Mouse (Mus musculus): ENCODE results near the gene Bok.

Bok gene

GRCm38 (mm10) chr1:93691106-93691505, 5.6 kb downstream of the Bok start:
- DNase-seq, result no peak

DNA sequence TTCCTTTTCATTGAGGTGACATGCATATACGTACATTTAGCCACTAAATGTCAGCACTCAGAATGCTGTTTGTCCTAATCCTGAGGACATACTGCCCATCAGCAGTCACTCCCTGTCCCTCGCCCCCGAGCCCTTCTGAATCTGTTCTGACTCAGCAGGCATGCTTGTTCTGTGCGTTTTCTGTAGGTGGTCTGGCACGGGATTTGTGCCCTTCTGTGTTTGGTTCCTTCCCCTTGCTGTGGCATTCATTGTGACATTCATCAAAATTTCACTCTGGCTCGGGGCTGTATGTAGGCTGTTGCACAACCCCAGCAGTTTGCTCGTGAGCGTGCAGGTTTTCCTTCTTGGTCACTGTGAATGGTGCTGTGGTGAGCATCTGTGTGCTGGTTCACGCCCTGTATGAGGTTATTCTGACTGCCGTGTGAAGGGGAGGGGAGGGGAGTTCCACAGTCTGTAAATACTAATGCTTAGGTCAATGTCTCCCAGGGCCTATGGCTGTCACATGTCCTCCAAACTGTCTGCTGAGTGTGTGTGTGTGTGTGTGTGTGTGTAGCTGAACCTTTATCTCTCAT, 6.4 kb downstream of the Bok start:
- DNase-seq, result no peak

DNA sequence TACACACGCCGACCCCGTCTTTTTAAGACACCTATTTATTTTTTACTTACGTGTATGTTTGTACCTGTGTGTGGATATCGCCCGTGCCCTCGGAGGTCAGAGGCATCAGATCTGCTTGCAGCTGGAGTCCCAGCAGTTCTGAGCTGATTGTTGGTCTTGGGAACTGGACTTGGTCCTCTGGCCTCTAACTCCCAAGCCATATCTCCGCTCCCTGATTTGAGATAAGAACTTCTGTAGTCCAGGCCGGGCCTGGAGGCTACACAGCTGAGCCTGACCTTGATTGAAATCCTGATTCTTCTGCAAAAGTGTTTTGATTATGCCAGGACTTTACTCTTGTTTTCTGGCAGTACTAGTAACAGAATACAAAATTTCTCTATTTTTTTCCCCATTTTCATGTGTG, 7.3 kb downstream of the Bok start:
- DNase-seq, result no peak

- peak; percentile 39 to 49 for DNase-seq
These were observed 8.0 kb downstream of the Bok start for GRCm38 (mm10) chr1:93693502-93693901.

DNA sequence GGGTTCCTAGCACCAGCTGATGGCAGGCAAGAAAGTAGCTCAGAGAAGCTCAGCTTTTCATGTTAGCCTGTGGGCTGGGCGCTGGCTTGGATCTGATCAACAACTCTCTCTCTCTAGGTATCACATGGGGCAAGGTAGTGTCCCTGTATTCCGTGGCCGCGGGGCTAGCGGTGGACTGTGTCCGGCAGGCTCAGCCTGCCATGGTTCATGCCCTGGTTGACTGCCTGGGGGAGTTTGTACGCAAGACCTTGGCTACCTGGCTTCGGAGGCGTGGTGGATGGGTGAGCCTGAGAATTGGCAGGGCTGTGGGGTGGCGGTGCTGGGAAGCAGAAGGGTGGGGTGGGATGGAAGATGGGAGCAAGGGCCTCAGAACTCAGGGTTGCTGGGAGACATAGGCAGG, 8.5 kb downstream of the Bok start:
- DNase-seq, result peak; percentile 46 to 79

- DNase-seq, result peak; percentile 83
These were observed 9.5 kb downstream of the Bok start for GRCm38 (mm10) chr1:93694966-93695365.

DNA sequence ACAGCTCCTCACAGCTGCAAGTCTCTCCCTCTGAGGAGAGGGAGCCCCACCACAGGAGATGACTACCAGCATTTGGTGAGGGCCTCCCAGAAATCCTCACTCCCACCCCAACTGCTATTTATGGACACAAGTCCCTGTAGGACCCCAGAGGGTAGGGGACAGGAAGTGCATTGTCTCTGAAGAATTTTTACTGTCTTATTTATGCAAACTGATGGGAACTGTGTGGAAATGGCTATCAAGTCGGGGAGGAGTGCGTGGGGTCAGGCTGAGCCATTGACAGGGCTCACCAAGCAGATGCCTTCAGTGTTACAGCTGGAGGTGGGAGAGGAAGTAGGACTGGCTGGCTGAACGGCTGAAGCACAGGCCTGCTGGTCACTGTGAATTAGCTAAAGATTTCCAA, 11.9 kb downstream of the Bok start:
- DNase-seq, result peak; percentile 28 to 46

DNA sequence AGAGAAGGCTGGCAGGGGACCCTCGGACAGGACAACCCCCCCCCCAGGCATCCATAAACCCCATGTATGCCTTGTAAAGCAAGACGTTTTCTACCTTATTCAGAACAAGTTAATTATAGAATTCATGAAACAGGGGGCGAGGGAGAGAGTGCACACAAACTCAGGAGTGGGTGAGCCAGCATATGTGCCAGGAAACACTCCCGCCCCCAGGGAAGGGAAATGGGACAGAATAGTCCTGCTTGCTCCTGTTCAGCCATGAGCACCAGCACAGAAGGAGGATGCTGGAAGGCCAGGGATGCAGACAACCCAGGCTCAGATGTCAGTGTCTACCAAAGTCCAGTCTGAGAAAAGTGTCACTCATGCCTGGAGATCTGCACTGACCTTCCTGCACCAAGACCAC, 13.7 kb downstream of the Bok start:
- DNase-seq, result no peak

DNA sequence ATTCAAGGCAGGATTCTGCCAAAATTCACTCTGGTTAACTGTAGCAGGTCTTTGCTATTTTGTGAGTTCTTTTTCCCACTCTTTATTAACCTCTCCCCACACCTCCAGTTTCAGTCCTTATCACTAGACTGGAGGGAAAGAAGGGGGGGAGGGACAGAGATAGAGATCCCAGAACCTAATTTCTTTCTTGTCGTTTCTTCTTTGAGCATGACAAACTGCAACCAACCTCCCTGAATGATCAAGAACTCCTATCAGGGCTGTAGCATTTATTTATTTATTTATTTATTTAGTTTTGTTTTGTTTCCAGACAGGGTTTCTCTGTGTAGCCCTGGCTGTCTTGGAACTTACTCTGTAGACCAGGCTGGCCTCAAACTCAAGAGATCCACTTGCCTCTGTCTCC, 16.6 kb downstream of the Bok start:
- no peak for DNase-seq

DNA sequence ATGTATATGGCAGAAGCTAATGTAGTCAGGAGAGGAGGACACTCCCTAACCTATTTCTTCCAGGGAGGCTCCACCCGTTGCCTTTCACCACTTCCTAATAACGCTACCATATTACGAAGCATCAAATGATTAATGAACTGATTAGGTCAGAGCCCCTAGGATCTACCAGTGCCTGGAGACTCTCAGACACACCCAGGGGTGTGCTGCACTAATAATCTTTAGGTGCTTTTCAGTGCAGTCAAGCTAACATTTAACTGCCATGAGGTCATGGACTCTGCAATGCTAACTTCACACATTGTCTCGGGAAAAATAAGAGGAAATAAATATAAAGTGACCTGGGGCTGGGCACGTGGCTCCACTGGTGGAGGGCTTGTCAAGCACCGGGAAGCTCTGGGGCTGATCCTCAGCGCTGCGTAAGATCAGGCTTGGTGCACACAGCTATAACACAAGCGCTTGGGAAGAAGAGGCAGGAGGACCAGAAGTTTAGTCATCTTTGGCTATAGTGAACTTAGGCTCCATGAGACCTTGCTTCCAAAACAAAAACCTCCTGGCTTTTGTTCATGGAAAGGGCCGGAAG, 18.1 kb downstream of the Bok start:
- DNase-seq, result no peak

DNA sequence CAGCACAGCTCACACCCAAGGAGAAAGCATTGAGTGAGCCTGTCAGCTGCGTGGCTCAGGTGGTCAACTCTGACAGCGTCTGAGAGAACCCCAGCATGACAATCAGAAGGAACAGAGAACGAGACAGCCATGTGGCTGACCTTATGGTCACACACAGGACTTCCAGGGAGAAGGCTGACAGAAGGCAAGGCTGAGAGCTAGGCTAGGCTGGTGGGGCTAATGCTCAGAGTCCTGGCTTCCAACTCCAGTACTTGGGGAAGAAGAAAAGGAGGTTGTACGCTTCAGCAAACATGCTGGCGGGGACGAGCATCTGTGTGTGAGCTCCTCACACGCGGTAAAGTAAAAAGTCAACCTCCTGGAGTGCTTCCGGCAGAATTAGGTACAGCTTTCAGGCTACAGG, 18.9 kb downstream of the Bok start:
- no peak for DNase-seq

- no peak for DNase-seq
These were observed 19.9 kb downstream of the Bok start for GRCm38 (mm10) chr1:93705389-93705788.

GRCm38 (mm10) chr1:93716166-93716565, 30.7 kb downstream of the Bok start:
- DNase-seq, result no peak

DNA sequence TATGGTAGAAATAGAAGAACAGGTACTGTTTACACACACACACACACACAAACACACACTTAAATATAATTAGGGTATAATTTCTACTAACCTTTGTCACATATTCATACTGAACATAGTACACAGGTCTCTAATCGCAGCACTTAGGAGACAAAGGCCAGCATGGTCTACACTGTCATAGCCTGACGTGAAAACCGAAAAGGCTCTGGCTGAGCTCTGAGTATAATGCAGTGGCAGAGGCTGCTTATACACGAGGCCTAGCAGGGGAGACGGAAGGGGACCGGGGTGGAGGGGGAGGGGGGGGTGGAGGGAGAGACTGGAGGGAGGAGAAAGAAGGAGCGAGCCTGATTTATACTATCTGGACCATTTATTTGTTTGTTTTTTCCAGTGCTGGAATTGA, 36.1 kb downstream of the Bok start:
- no peak for DNase-seq

DNA sequence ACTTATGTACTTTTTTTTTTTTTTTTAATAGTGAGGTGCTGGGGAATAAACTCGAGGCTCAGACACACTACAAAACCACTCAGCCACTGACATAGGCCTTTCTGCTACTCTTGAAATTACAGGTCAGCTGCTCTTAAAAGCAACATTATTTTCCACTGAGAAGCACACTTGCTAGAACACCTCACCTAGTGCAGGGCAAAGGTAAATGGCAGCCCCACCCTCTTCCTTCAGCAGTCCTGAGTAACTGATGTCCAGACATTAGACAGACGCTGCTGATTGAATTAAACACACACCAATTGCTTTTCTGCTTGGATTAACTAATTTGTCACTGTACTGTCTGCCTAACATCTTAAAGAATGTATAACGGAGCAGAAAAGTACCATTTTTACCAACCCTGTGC, 39.2 kb downstream of the Bok start:
- peak; percentile 23 to 26 for DNase-seq

- DNase-seq, result no peak
These were observed 40.2 kb downstream of the Bok start for GRCm38 (mm10) chr1:93725665-93726064.

GRCm38 (mm10) chr1:93726116-93726515, 40.7 kb downstream of the Bok start:
- DNase-seq, result no peak

DNA sequence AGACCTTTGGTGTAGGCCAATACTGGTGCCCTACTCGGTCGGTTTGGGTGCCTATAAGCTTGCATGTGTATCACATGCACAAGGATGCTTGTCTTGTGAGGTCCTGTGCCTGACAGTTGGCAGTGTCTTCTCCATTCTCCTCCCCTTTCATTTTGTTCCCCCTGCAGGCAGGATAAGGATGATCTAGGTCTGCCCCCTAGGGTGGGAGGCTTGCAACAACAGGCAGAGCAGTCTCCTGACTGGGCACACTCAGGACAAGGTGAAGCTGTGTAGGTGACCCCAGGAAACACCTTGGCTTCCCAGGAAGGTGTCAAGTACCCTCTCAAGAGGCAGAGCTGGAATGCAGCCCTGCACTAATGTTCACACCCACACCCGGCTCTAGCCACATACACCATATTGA, 41.5 kb downstream of the Bok start:
- peak; percentile 58 to 83 for DNase-seq

GRCm38 (mm10) chr1:93731103-93731502, 45.6 kb downstream of the Bok start:
- DNase-seq, result peak in 1 of 2 experiments; percentile 22

GRCm38 (mm10) chr1:93731880-93732281, 46.4 kb downstream of the Bok start:
- DNase-seq, result peak; percentile 39 to 67

DNA sequence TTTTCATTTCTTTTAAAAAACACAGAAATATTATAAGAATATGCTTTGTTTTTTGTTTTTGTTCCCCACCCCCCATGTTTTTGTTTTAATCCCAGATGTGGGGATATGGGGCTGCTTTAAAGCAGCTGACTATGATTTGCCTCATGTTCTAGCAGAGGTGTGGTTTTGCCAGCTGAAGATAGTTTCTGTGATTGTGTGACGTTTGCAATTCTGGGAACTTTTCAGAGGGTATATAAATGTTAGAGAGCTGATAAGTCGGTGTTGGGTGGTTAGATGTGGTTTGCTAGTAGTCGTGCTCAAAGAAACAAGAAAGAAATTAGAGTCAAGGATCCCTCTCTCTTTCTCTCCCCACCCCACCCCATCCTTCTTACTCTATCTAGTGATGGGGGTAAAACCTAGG, 50.4 kb downstream of the Bok start:
- DNase-seq, result no peak

GRCm38 (mm10) chr1:93737711-93738110, 52.3 kb downstream of the Bok start:
- no peak for DNase-seq

GRCm38 (mm10) chr1:93740671-93741070, 55.2 kb downstream of the Bok start:
- no peak for DNase-seq

- DNase-seq, result no peak
These were observed 56.5 kb downstream of the Bok start for GRCm38 (mm10) chr1:93741987-93742386.

DNA sequence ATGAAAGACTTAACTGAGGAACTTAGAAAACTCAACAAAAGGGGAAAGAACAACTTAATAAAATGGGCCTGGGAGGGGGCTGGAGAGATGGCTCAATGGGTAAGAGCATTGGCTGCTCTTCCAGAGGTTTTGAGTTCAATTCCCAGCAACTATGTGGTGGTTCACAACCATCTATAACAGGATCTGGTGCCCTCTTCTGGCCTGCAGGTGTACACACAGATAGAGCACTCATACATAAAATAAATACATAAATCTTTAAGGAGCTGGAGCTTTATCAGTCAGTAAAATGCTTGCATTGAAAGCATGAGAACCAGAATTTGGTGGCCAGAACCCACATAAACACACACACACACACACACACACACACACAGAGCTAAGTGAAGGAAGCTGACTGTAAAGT, 57.5 kb downstream of the Bok start:
- DNase-seq, result no peak

All from kidney, postnatal 36 days (tissue).